Mouse (Mus musculus) ES-Bruce4 (cell line): Measurements from ENCODE around the gene Map4k4. TPM values are rescaled to one million over a fixed set of nuclear protein-coding genes. Genes with fewer than 3 reads are reported as not detected.

Experiments
- H3K27ac ChIP-seq: 2 replicates; pipeline ENCODE4 v1.5.1; 2012; ENCODE audit warnings: low read length, inconsistent platforms; ENCODE audit not compliant: insufficient read depth
- H3K27me3 ChIP-seq: 2 replicates; pipeline ENCODE4 v1.6.1; 2012; ENCODE audit warnings: mild to moderate bottlenecking, low read length, inconsistent platforms; ENCODE audit not compliant: control insufficient read depth, poor library complexity, insufficient read depth, severe bottlenecking
- H3K36me3 ChIP-seq: 2 replicates; pipeline ENCODE4 v1.6.1; 2012; ENCODE audit warnings: inconsistent platforms, mild to moderate bottlenecking, low read length, moderate library complexity; ENCODE audit not compliant: control insufficient read depth, poor library complexity, insufficient read depth, severe bottlenecking
- H3K4me1 ChIP-seq: one replicate; pipeline ENCODE4 v1.8.1; 2011; ENCODE audit warnings: low read length; ENCODE audit not compliant: control insufficient read depth, insufficient read depth
- H3K4me3 ChIP-seq: 2 replicates; pipeline ENCODE4 v1.5.1; 2011; ENCODE audit warnings: low read depth, mild to moderate bottlenecking, low read length
- H3K9ac ChIP-seq: 2 replicates; pipeline ENCODE4 v1.6.1; 2012; ENCODE audit warnings: low read depth, mild to moderate bottlenecking, inconsistent platforms; ENCODE audit not compliant: poor library complexity, severe bottlenecking
- H3K9me3 ChIP-seq: replicated peaks from 2 replicates; pipeline ENCODE4 v1.6.1; 2012; ENCODE audit warnings: mild to moderate bottlenecking, low read length, inconsistent platforms; ENCODE audit not compliant: control insufficient read depth, poor library complexity, insufficient read depth, severe bottlenecking
- CTCF ChIP-seq: IDR thresholded peaks from one replicate; pipeline ENCODE4 v1.8.1; 2011; ENCODE audit warnings: low read depth, low read length
- EP300 ChIP-seq: IDR thresholded peaks from 2 replicates; pipeline ENCODE4 v1.6.1; 2011; ENCODE audit warnings: low read depth, low read length; ENCODE audit not compliant: insufficient read depth
- POLR2A ChIP-seq: IDR thresholded peaks from one replicate; pipeline ENCODE4 v1.8.1; 2011; ENCODE audit warnings: low read length; ENCODE audit not compliant: insufficient read depth
- polyA plus RNA-seq: library from polyadenylated mRNA; stranded (reverse); fragments of >200 nt; gene quantifications from 2 replicates; pipeline ENCODE4 v1.2.4, GENCODE M21; 2011; ENCODE audit warnings: low read depth; ENCODE audit not compliant: missing spikeins, insufficient read depth, insufficient read length

Gene Map4k4
- polyA plus RNA-seq, 1 experiment = 308 TPM

DNA sequence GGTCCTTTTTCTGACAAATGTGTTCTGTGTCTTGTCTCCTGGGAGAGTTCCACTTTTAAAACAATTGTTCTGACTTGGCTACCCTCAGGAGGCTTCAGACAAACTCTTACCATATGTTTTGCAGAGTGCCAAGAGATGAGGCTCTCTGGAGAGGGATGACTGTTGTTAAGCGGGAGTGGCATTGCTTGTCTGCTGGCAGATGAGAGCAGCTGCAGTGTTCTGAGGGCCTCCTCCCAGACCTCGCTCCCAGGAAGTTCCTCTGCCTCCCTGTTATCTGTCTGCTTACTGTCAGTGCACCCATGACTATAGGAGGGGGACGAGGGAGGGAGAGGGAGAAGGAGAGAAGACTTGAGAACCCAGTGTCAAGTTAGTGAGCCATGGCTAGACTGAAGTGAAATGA, 64.7 kb downstream of the Map4k4 start:
- H3K9me3 ChIP-seq = no peaks in the 10 kb centered on the region
- H3K27ac ChIP-seq = no peak overlapping the region
- no peak overlapping the region for H3K4me3 ChIP-seq
- no peaks in the 10 kb centered on the region for H3K4me1 ChIP-seq
- H3K36me3 ChIP-seq = 0 out of 2 replicates have a peak, but pooled peaks cover 3% of the 10 kb centered on the region
- no peak overlapping the region for H3K9ac ChIP-seq
- TF ChIP-seq EP300 = no peak
- TF ChIP-seq POLR2A = no peak
- no peak for TF ChIP-seq CTCF
- H3K27me3 ChIP-seq = no peaks in the 10 kb centered on the region

DNA sequence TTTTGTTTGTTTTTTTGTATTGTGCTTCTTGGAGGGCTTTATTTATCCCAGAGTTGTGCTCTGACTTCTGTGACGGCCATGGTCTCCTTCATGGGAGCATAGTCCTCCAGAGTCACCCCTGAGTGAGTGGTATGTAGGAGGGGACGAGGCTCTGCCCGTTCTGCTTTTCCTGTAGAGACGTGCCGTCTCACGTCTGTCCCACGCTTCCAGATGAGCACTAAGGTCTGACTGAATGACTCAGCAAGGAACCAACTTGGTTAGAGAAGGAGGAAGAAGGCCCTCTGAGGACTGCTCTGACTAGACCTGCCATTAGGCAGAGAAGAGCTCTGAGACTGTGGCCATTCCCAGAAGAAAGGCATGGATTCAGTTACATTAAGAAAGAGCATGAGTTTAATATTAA, 68.3 kb downstream of the Map4k4 start:
- H3K9me3 ChIP-seq = no peaks in the 10 kb centered on the region
- H3K9ac ChIP-seq = no peak overlapping the region
- no peaks in the 10 kb centered on the region for H3K27me3 ChIP-seq
- peaks cover 4% of the 10 kb centered on the region for H3K36me3 ChIP-seq
- TF ChIP-seq EP300 (no peak), POLR2A (no peak), CTCF (no peak)
- no peaks in the 10 kb centered on the region for H3K4me1 ChIP-seq
- H3K27ac ChIP-seq = no peak overlapping the region
- H3K4me3 ChIP-seq = no peak overlapping the region

DNA sequence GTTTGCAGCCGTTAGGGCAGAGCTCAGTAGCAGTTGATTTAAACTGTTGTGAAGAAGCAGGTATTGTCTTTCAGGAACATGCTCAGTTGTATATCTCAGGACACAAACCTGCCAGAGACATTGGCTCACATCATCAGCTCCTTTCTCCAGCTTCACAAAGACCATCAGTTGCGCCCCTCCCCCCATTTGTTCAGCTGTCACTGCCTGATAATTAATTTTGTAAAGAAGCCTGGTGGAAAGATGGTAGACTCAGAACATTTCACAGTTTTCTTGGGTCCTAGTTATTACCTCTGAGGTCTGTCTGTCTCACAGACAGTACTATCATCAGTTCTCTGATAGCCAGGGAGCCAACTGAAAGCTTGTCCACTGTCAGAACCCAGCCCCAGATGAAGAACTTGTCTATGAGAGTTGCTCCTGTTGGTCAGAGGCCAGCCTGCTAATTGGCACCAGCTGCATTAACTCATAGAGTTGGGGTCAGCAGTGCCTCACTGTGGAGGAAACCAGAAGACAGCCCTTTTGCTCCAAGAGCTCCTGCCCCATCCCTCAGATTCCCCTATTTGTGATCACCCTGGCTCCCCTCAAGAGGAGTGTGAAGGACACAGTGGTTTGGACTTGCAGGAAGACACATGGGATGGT, 69.2 kb downstream of the Map4k4 start:
- TF ChIP-seq EP300 = no peak
- TF ChIP-seq CTCF = no peak
- no peak for TF ChIP-seq POLR2A
- H3K27me3 ChIP-seq = no peaks in the 10 kb centered on the region
- H3K9me3 ChIP-seq = no peaks in the 10 kb centered on the region
- H3K4me1 ChIP-seq = no peaks in the 10 kb centered on the region
- H3K4me3 ChIP-seq = no peak overlapping the region
- H3K9ac ChIP-seq = no peak overlapping the region
- no peak overlapping the region for H3K27ac ChIP-seq
- H3K36me3 ChIP-seq = peaks cover 12% of the 10 kb centered on the region

DNA sequence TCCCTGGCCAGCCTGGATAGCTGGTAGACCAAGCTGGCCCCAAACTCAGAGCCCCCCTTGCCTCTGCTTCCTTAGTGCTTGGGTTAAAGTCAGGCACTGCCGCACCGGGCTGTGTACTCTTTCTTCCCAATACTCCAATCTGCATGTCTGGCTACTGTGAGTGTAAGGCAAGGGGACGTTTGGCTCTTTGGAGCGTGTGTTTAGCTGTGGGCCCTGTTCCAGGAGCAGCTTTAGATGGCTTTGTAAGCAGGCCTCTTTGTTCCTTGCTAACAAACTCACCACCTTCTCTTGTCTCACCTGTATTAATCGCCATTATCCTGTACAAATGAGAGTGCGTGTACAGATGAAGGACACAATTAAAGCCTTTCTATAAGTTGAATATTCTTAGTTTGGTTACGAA, 71.7 kb downstream of the Map4k4 start:
- Histone ChIP-seq H3K9me3 (no peaks in the 10 kb centered on the region), H3K4me3 (no peak overlapping the region), H3K9ac (no peak overlapping the region), H3K4me1 (no peaks in the 10 kb centered on the region), H3K27ac (no peak overlapping the region), H3K27me3 (no peaks in the 10 kb centered on the region), H3K36me3 (peaks cover 24% of the 10 kb centered on the region)
- no peak for TF ChIP-seq CTCF
- no peak for TF ChIP-seq POLR2A
- no peak for TF ChIP-seq EP300

DNA sequence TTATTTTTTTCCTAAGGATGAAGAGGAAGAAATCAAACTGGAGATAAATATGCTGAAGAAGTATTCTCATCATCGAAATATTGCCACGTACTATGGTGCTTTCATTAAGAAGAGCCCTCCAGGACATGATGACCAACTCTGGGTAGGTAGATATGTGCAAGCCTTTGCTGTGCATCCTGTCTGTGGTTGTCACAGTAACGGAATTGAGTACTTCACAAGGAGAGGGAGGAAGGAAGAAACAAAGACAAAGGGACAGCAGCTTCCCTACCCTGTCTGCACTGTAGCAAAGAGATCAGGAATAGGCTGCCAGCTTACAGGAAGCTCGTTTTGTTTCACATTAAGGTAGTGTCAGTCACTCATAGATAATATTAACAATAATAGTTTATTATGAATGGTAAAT, 73.2 kb downstream of the Map4k4 start:
- no peaks in the 10 kb centered on the region for H3K27me3 ChIP-seq
- H3K36me3 ChIP-seq = peaks cover 26% of the 10 kb centered on the region
- no peaks in the 10 kb centered on the region for H3K9me3 ChIP-seq
- no peaks in the 10 kb centered on the region for H3K4me1 ChIP-seq
- no peak overlapping the region for H3K9ac ChIP-seq
- H3K4me3 ChIP-seq = no peak overlapping the region
- no peak for TF ChIP-seq EP300
- TF ChIP-seq CTCF = no peak
- TF ChIP-seq POLR2A = no peak
- no peak overlapping the region for H3K27ac ChIP-seq

DNA sequence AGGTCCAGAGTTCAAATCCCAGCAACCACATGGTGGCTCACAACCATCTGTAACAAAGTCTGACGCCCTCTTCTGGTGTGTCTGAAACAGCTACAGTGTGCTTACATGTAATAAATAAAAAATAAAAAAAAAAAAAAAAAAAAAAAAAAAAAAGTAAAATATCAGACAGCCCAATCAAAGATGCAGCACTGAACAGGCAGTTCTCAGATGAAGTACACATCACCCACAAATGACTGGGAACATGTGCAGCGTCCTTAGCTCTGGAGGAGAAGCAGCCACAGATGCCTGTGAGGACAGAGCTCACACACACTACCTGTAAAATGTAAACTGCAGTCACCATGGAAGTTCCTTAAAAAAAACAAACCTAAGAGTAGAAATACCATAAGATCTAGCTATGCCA, 74.3 kb downstream of the Map4k4 start:
- H3K4me1 ChIP-seq = no peaks in the 10 kb centered on the region
- TF ChIP-seq POLR2A = no peak
- no peak for TF ChIP-seq EP300
- TF ChIP-seq CTCF = no peak
- no peaks in the 10 kb centered on the region for H3K9me3 ChIP-seq
- no peak overlapping the region for H3K4me3 ChIP-seq
- H3K9ac ChIP-seq = no peak overlapping the region
- H3K36me3 ChIP-seq = peaks cover 32% of the 10 kb centered on the region
- no peaks in the 10 kb centered on the region for H3K27me3 ChIP-seq
- no peak overlapping the region for H3K27ac ChIP-seq
